Mouse (Mus musculus): ENCODE measurements around the gene Irf6.

DNA sequence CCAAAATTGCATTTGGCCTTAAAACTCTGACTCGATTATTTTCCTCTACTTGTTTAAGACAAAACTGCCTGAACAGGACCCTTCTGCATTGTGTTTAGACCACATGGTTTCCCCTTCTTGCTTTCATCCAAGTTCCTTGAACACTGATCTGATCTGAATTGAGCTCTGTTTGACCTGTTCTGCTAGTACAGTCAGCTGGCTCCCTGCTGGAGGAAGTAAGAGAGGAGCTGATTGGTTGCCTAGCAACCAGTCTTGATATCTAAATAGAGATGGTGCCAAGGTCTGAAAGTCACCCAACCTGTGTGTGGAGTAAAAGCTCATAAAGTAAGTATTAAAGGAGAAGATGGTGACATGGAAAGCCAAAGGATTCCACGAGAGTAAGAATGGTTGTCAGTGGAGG is 16.9 kb downstream of the Irf6 start:
- TF ChIP-seq EP300 (IDR thresholded peaks at IDR 0.05; ENCODE audit: low read depth) = no peak
- no peak for TF ChIP-seq CTCF (IDR thresholded peaks at IDR 0.05; ENCODE audit: low read depth)

Data from liver, postnatal 0 days (tissue).